Mouse (Mus musculus) stomach, embryonic 16.5 days (tissue): Measurements from ENCODE around the gene Hspb8. TPM values are rescaled to one million over a fixed set of nuclear protein-coding genes. Genes with fewer than 3 reads are reported as not detected.

Experiments
- ATAC-seq: fragments of 200-750 bp; cut with Nextera tagmentation; 2 replicates; pipeline ENCODE4 v1.8.0; 2017; ENCODE audit warnings: moderate number of reproducible peaks, moderate TSS enrichment; ENCODE audit not compliant: insufficient read depth, low FRiP score
- H3K27ac ChIP-seq: fragments of 300-500 bp; sonication (generic); 2 replicates; pipeline ENCODE4 v1.5.1; 2014; ENCODE audit warnings: low read length
- H3K27me3 ChIP-seq: fragments of 300-500 bp; sonication (generic); 2 replicates; pipeline ENCODE4 v1.6.1; 2014; ENCODE audit warnings: low read length, control low read depth, mixed read lengths; ENCODE audit not compliant: control insufficient read depth, insufficient read depth
- H3K36me3 ChIP-seq: fragments of 300-500 bp; sonication (generic); 2 replicates; pipeline ENCODE4 v1.6.1; 2014; ENCODE audit warnings: low read length; ENCODE audit not compliant: control insufficient read depth, insufficient read depth
- H3K4me1 ChIP-seq: fragments of 300-500 bp; sonication (generic); 2 replicates; pipeline ENCODE4 v1.6.1; 2014; ENCODE audit warnings: low read length, control low read depth, mixed read lengths; ENCODE audit not compliant: control insufficient read depth, insufficient read depth
- H3K4me2 ChIP-seq: fragments of 300-500 bp; sonication (generic); 2 replicates; pipeline ENCODE4 v1.6.1; 2014; ENCODE audit warnings: low read depth, low read length, mixed read lengths
- H3K4me3 ChIP-seq: fragments of 300-500 bp; sonication (generic); replicated peaks from 2 replicates; pipeline ENCODE4 v1.5.1; 2014; ENCODE audit warnings: mild to moderate bottlenecking, low read length
- H3K9ac ChIP-seq: fragments of 300-500 bp; sonication (generic); 2 replicates; pipeline ENCODE4 v1.6.1; 2014; ENCODE audit warnings: low read length
- H3K9me3 ChIP-seq: fragments of 300-500 bp; sonication (generic); replicated peaks from 2 replicates; pipeline ENCODE4 v1.6.1; 2016; ENCODE audit warnings: low read length, control low read depth; ENCODE audit not compliant: control insufficient read depth
- WGBS: fragments of 180-500 bp; shearing (Covaris S2); extraction: QIAGEN DNeasy Blood & Tissue Kit; methylation state at CpG from one replicate; pipeline ENCODE4 v1.1.7; 2014; 5-methylcytosine and 5-hydroxymethylcytosine counted together
- polyA plus RNA-seq: library from polyadenylated mRNA; unstranded; fragments of >200 nt; fragmentation: Nextera tagmentation; extraction: Ambion mirVana; gene quantifications from 2 replicates; pipeline ENCODE4 v1.2.1, GENCODE M21; 2015

The Hspb8 gene
- polyA plus RNA-seq, 1 experiment from 2014 or later = 38.5 TPM

DNA sequence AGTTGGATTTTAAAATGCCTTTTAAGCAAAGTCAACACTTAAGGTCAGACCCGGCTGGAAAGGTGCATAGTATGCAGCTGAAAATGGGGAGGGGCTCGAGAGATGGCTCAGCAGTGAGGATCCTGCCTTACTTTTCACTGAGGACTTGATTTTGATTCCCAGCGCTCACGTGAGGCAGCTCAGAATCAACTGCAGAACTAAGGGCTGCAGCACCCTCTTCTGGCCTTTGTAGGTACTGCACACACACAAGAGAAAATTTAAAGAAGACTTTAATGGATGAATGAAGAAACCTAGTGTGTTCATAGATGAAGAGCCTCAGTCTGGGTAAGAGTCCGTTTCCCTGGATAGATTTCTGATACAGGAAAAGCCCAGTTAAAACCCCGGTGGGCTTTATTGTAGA is 61.3 kb downstream of the Hspb8 start:
- H3K27ac ChIP-seq = no peak overlapping the region
- H3K4me1 ChIP-seq = no peaks in the 10 kb centered on the region
- H3K4me2 ChIP-seq = no peak overlapping the region
- ATAC-seq = no peak
- no peak overlapping the region for H3K9ac ChIP-seq
- H3K36me3 ChIP-seq = no peaks in the 10 kb centered on the region
- H3K27me3 ChIP-seq = no peaks in the 10 kb centered on the region
- 71% methylated on average over 6 of the region's 6 CpGs for WGBS
- H3K4me3 ChIP-seq = no peak overlapping the region
- peaks cover 3% of the 10 kb centered on the region; the same call in 1 of the 2 replicates for H3K9me3 ChIP-seq

DNA sequence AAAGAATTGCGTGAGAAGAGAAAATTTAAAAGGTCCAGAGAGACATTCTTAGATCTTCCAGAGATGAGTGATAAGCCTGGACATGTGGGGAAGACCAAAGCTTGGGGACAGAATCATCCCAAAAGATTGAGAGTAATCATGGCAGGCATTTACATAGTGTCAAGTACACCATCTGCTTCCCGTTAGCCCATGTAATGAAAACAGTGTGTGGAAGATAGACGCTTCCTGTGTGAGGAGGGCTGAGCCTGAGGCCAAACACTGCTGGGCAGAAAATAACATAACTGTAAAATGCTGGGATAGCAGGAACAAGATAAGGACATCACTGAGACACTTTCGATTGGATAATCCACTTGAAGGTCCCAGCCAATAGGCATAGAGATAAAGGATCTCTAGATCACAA is 61.9 kb downstream of the Hspb8 start:
- Histone ChIP-seq H3K27me3 (no peaks in the 10 kb centered on the region), H3K9me3 (peaks cover 3% of the 10 kb centered on the region; the same call in 1 of the 2 replicates), H3K4me3 (no peak overlapping the region), H3K27ac (no peak overlapping the region), H3K36me3 (no peaks in the 10 kb centered on the region), H3K9ac (no peak overlapping the region), H3K4me1 (no peaks in the 10 kb centered on the region), H3K4me2 (no peak overlapping the region)
- ATAC-seq = no peak
- 67% methylated on average over 4 of the region's 4 CpGs for WGBS

Other genes starting within 250 kb of the Hspb8 start
- gene Ccdc60, start 133.9 kb downstream of the Hspb8 start, polyA plus RNA-seq = 2.6 and 2.7 TPM in 2 replicates
- 0.91 and 1.3 TPM in 2 replicates for gene Srrm4, start 169.0 kb upstream of the Hspb8 start, polyA plus RNA-seq